7 mouse cellular contexts compared by ENCODE assay signal in genomic region chr13:100015937-100016336, GRCm38 (mm10). TPM values are rescaled to one million over a fixed set of nuclear protein-coding genes. Genes with fewer than 3 reads are reported as not detected.
DNase-seq lines count a peak whose midpoint lies in the region; ATAC-seq lines count a peak whose summit lies in the region.

No protein-coding gene starts in this region.

- 9% methylated on average over 8 of the region's 8 CpGs for WGBS in lung, embryonic 15.5 days
- WGBS in embryonic facial prominence, embryonic 14.5 days = 8% methylated on average over 8 of the region's 8 CpGs
- 5% methylated on average over 8 of the region's 8 CpGs for WGBS in intestine, embryonic 16.5 days
- 10% methylated on average over 8 of the region's 8 CpGs for WGBS in neural tube, embryonic 13.5 days

- no peaks in the 10 kb centered on the region for H3K27me3 ChIP-seq in lung, embryonic 15.5 days
- H3K27me3 ChIP-seq in embryonic facial prominence, embryonic 14.5 days (replicated peaks; ENCODE audit: control insufficient read depth, insufficient read depth, low read length) = no peaks in the 10 kb centered on the region
- no peaks in the 10 kb centered on the region for H3K27me3 ChIP-seq in intestine, embryonic 16.5 days (replicated peaks; ENCODE audit: control insufficient read depth, insufficient read depth, low read length)
- H3K27me3 ChIP-seq in neural tube, embryonic 13.5 days = no peaks in the 10 kb centered on the region

- H3K9me3 ChIP-seq in lung, embryonic 15.5 days = no peaks in the 10 kb centered on the region
- no peaks in the 10 kb centered on the region for H3K9me3 ChIP-seq in embryonic facial prominence, embryonic 14.5 days (ENCODE audit: control insufficient read depth, low read length)
- no peaks in the 10 kb centered on the region for H3K9me3 ChIP-seq in intestine, embryonic 16.5 days (ENCODE audit: control insufficient read depth, low read length)
- H3K9me3 ChIP-seq in neural tube, embryonic 13.5 days = no peaks in the 10 kb centered on the region

- intact Hi-C loops in left cerebral cortex, postnatal 36 days (cut with DNase I) = loop anchor here (10.0 kb wide), 1 partner anchor 661 kb away; no protein-coding TSS in a partner anchor
- intact Hi-C loops in left cerebral cortex, postnatal 4 days (cut with DNase I) = loop anchor here (5.0 kb wide), 1 partner anchor 154 kb away; no protein-coding TSS in a partner anchor

- peak overlapping the region; percentile 34 for H3K27ac ChIP-seq in lung, embryonic 15.5 days
- peak overlapping the region; percentile 70; the same call in 1 of the 2 replicates for H3K27ac ChIP-seq in embryonic facial prominence, embryonic 14.5 days (replicated peaks; ENCODE audit: low read depth, low read length)
- peak overlapping the region; percentile 61 for H3K27ac ChIP-seq in intestine, embryonic 16.5 days (ENCODE audit: low read length)
- peak overlapping the region; percentile 56 for H3K27ac ChIP-seq in neural tube, embryonic 13.5 days (replicated peaks)

- H3K4me1 ChIP-seq in lung, embryonic 15.5 days = peaks cover 18% of the 10 kb centered on the region
- peaks cover 11% of the 10 kb centered on the region for H3K4me1 ChIP-seq in embryonic facial prominence, embryonic 14.5 days (ENCODE audit: control insufficient read depth, insufficient read depth, low read length)
- peaks cover 12% of the 10 kb centered on the region; the same call in 1 of the 2 replicates for H3K4me1 ChIP-seq in intestine, embryonic 16.5 days (ENCODE audit: control insufficient read depth, insufficient read depth, low read length)
- H3K4me1 ChIP-seq in neural tube, embryonic 13.5 days (replicated peaks) = peaks cover 22% of the 10 kb centered on the region

- ATAC-seq in lung, embryonic 15.5 days (ENCODE audit: borderline replicate concordance, extremely low read depth, low FRiP score, low TSS enrichment) = peak; percentile 16; the same call in 1 of the 2 replicates
- 0 out of 2 replicates have a peak, but pooled peaks have one; percentile 16 for ATAC-seq in embryonic facial prominence, embryonic 14.5 days (ENCODE audit: low read depth)
- ATAC-seq in intestine, embryonic 16.5 days = peak; percentile 39
- peak; percentile 42 for ATAC-seq in neural tube, embryonic 13.5 days (ENCODE audit: low read depth)

- peak overlapping the region; percentile 88 for H3K4me2 ChIP-seq in lung, embryonic 15.5 days
- H3K4me2 ChIP-seq in embryonic facial prominence, embryonic 14.5 days (ENCODE audit: low read depth, low read length) = peak overlapping the region; percentile 67
- H3K4me2 ChIP-seq in intestine, embryonic 16.5 days (ENCODE audit: low read depth, low read length) = peak overlapping the region; percentile 88
- H3K4me2 ChIP-seq in neural tube, embryonic 13.5 days = peak overlapping the region; percentile 83

- peaks cover 7% of the 10 kb centered on the region; the same call in 1 of the 2 replicates for H3K36me3 ChIP-seq in lung, embryonic 15.5 days
- peaks cover 9% of the 10 kb centered on the region for H3K36me3 ChIP-seq in embryonic facial prominence, embryonic 14.5 days (ENCODE audit: control insufficient read depth, insufficient read depth, low read length)
- peaks cover 3% of the 10 kb centered on the region; the same call in 1 of the 2 replicates for H3K36me3 ChIP-seq in intestine, embryonic 16.5 days (ENCODE audit: control insufficient read depth, insufficient read depth, low read length)
- H3K36me3 ChIP-seq in neural tube, embryonic 13.5 days = peaks cover 9% of the 10 kb centered on the region

- peak overlapping the region; percentile 36 for H3K9ac ChIP-seq in lung, embryonic 15.5 days
- peak overlapping the region; percentile 84 for H3K9ac ChIP-seq in embryonic facial prominence, embryonic 14.5 days (ENCODE audit: low read depth, low read length)
- H3K9ac ChIP-seq in intestine, embryonic 16.5 days (ENCODE audit: low read depth, low read length) = peak overlapping the region; percentile 75
- H3K9ac ChIP-seq in neural tube, embryonic 13.5 days = peak overlapping the region; percentile 75

- no peak for DNase-seq in lung, adult 18-20 months
- peak; percentile 17 for DNase-seq in embryonic facial prominence, embryonic 14.5 days (ENCODE audit: low spot score)
- no peak for DNase-seq in left cerebral cortex, postnatal 36 days (ENCODE audit: low spot score in 2 of 2)
- no peak for DNase-seq in left cerebral cortex, postnatal 4 days

- peak overlapping the region; percentile 75 for H3K4me3 ChIP-seq in lung, embryonic 15.5 days
- H3K4me3 ChIP-seq in embryonic facial prominence, embryonic 14.5 days (ENCODE audit: low read depth, low read length) = peak overlapping the region; percentile 83
- peak overlapping the region; percentile 86 for H3K4me3 ChIP-seq in intestine, embryonic 16.5 days (ENCODE audit: low read length)
- H3K4me3 ChIP-seq in neural tube, embryonic 13.5 days = peak overlapping the region; percentile 71

RNA-seq across cellular contexts. Expression of gene Mccc2, which starts 0.5 kb away (rescaled TPM):
- 48.0 and 48.9 TPM in 2 replicates for polyA plus RNA-seq in lung, embryonic 15.5 days (2015; fragmentation: Nextera tagmentation; extraction: Ambion mirVana)
- 37.5 and 44.2 TPM in 2 replicates for polyA plus RNA-seq in embryonic facial prominence, embryonic 14.5 days (2014; fragmentation: Nextera tagmentation; extraction: Ambion mirVana)
- polyA plus RNA-seq in intestine, embryonic 16.5 days (2015; fragmentation: Nextera tagmentation; extraction: Ambion mirVana) = 48.5 and 53.2 TPM in 2 replicates
- polyA plus RNA-seq in neural tube, embryonic 13.5 days (2015; fragmentation: Nextera tagmentation; extraction: Ambion mirVana) = 33.1 and 34.9 TPM in 2 replicates
- total RNA-seq in left cerebral cortex, postnatal 36 days (2021) = 10 to 100 TPM; 21.4 to 24.5 TPM
- total RNA-seq in left cerebral cortex, postnatal 4 days (2021) = 10 to 100 TPM; 29.1 to 34.0 TPM
